Mouse (Mus musculus) megakaryocyte, adult 5-6 weeks (primary cell): Measurements from ENCODE around the gene Aicda. TPM values are rescaled to one million over a fixed set of nuclear protein-coding genes. Genes with fewer than 3 reads are reported as not detected.

Source experiments
- ATAC-seq: 2 replicates; pipeline ENCODE4 v1.8.0; 2016; ENCODE audit warnings: mild to moderate bottlenecking, inconsistent platforms; ENCODE audit not compliant: poor library complexity, severe bottlenecking
- total RNA-seq, 2 experiments: library from RNA; stranded (forward) in 1 of 2; stranded (reverse) in 1 of 2; fragments of 153-499, 151-499 nt in 1 of 2; fragments of 221-1000, 200-1000 nt in 1 of 2; gene quantifications; 2 replicates each; pipeline versions ENCODE4 v1.2.3 to v1.2.4; 2015 to 2017

Gene Aicda
- total RNA-seq, 2 experiments from 2014 or later: not detected

DNA sequence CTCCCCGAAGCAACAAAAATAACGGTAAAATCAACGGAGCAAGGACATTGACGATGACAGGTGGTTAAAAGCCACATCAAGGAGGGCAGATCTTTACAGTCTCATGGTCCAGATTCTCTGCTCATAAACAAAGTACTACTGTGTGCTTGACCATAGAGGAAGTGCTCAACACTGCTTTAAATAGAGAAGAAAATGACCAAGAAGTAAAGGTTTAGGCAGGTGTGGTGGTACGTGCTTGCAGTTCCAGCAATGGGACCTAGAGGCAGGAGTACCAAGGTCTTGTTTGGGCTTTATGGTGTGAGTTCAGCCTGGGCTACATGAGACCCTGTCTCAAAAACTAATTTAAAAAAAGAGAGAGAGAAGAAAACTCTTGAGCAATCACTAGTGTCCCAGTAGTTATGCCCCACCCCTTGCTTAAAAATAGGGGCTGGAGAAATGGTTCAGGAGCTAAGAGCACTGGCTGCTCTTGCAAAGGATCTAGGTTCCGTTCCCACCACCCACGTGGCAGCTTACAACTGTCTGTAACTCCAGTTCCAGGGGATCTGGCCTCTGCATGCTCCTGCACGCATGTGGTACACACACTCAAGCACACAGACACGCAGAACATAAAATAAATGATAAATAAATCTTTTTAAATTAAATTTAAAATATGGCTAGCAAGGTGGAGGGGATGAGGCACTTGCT lies 45.6 kb downstream of the Aicda start:
- no peak for ATAC-seq

DNA sequence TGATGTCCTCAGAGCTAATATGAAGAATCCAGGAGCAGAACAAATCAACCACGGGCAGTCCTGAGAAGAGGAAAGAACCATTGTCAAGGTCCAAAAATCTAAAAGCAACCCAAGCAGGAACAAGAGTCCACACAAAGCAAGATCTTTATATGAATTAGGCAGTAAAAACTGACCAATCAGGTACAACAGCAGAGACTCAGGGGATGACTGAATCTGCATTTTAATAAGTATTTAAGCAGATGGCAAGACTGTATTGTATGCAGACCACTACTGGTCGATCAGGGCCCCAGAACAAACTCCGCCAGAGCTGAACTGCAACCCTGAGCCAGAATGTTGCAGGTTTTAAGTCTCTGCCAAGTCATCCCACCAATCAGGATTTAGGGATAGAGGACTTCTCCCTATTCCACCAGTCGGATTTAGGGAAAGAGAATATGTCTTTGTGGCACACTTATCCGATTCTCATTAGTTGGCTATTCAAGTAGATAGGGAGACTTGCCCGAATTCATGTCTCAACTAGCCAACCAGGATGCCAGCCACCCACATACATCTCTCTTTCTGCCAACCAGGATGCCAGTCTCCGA lies 46.6 kb downstream of the Aicda start:
- ATAC-seq: no peak

DNA sequence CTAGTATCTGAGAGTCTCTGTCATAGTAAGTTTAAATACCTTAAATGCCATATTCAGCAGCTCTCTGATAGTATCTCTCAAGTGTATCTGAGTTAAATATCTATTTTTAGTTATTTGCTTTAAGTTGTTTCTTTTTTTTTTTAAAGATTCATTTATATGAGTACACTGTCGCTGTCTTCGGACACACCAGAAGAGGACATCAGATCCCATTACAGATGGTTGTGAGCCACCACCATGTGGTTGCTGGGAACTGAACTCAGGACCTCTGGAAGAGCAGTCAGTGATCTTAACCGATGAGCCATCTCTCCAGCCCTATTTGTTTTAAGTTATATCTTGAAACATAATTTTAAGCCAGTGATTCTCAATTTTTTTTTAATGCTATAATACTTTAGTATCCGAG lies 47.4 kb downstream of the Aicda start:
- no peak for ATAC-seq

DNA sequence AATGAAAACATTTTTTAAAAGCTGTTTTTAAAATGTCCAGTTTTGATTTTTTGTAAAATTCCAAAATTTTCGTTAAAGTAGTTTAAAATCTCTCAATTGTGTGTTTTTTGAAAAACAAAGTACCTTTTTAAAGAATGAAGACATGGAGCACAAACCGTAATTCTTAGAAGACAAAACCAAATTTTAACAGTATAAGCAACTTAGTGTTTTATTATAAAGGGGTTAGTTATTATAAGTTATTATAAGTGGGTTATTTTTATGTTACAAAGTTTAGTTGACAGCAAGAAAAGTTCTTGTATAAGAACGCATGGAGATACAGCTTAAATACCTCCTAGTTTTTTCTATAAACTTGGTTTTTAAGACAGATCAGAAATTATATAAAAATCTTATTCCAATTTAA lies 48.0 kb downstream of the Aicda start:
- ATAC-seq: no peak

DNA sequence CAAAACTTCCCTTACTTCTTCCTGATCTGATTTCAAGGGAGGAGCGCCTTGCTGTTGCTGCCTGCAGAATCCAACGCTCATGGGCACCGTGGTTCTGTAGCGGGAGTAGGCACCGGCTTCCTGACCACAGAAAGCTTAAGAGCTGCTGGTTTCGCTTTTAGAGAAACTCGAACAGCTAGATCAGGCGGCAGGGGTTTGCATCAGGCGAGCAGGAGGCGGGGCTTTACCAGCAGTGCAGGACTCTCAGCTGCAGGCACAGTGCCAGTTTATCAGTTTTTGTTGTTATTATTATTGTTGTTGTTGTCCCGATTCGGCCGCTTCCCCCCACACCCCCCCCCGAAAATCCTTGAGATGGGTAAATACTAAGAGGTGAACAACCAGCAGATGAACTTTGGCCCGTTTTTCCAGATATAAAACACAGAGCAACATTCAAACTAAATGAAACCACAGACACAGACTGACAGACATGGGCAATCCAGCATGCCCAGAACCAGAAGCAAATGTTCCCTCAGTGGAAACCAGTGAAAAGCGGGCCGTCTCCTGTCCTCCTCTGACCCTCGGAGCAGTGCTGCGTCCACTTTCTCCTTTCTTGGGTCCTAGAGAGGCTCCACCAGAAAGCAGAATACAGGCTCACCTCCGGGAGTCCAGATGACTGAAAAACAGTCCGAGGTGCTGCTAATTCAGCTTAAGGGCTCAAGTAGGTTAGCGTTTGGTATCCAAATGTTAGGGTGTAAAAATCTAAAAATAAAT lies 48.8 kb downstream of the Aicda start, which contains the start of gene Apobec1:
Gene Apobec1 (minus strand): TSS at position 203 of the 750 bp plus-strand sequence.
- ATAC-seq: peak; percentile 84

DNA sequence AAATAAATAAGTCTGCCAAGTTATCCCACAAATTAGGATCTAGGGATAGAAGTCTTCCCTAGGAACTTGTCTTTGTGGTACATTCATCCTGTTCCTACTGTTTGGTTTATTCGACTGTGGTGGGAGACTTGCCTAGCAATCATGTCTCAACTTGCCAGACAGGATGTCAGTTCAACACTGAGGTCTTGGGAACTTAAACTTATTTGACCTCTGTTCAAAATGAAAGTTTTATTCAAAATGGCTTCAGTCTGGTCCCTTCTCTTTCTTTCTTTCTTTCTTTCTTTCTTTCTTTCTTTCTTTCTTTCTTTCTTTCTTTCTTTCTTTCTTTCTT lies 49.4 kb downstream of the Aicda start:
- ATAC-seq: no peak

DNA sequence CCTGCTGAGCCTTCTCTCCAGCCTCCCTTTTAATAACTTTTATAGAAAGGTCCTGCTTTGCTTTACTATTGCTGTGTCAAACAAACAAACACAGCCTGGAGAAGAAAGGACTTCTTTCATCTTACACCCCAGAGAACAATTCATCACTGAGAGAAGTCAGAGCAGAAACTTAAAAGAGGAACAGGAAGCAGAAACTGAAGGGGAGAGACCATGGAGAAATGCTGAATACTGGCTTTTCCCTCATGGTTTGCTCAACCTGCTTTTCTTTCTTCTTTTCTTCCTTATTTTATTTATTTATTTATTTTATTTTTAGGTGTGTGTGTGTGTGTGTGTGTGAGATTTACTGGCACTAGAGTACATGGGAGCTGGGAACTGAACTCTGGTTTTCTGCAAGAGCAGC lies 50.7 kb downstream of the Aicda start:
- peak; percentile 47 for ATAC-seq

DNA sequence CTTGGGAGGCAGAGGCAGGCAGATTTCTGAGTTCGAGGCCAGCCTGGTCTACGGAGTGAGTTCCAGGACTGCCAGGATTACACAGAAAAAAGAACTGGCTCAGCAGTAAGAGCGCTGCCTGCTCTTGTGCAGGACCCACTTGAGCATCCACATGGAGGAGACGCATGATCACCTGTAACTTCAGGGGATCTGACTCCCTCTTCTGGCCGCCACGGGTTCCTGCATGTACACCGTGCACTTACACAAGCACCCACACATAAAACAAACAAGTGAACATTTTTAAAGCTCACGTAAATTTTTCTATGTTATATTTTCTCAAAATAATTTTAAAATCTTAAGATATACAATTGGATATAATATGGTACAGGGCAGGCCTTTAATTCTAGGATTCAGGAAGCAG lies 51.9 kb downstream of the Aicda start:
- peak; percentile 58 for ATAC-seq

DNA sequence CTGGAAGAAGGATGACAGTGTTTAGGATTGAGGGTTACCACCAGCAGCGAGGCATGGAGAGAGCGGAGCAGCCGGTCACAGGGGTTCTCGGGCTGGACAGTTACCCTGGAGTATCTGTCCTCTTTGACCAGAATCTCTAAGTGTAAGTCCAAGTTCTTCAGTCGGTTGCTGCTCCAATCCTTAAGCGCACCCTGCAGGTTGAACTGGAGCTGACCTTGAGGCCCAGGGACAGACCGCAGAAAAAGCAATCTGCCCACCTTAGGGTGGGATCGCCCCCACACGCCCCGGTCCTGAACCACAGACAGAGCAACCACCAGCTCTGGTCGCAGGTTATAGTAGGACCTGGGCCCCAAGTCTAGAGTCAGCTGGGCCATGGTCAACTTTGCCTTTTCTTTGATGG lies 53.1 kb downstream of the Aicda start:
- ATAC-seq: no peak

DNA sequence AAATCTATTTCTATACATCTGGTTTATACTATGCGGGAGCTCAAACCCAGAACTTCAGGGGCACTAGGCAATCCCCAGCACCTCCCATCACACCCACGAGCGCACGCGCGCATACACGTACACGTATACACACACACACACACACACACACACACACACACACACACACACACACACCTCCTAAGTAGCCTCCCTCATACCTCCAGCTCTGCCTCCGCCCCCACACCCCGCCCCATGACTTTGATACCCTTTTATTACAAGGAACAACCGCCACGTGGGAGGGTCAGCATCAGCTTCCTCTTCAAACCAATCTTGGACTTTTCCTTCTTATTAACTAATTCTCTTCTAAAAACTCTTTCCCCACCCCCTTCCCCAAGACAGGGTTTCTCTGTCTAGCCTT lies 54.1 kb downstream of the Aicda start:
- no peak for ATAC-seq

DNA sequence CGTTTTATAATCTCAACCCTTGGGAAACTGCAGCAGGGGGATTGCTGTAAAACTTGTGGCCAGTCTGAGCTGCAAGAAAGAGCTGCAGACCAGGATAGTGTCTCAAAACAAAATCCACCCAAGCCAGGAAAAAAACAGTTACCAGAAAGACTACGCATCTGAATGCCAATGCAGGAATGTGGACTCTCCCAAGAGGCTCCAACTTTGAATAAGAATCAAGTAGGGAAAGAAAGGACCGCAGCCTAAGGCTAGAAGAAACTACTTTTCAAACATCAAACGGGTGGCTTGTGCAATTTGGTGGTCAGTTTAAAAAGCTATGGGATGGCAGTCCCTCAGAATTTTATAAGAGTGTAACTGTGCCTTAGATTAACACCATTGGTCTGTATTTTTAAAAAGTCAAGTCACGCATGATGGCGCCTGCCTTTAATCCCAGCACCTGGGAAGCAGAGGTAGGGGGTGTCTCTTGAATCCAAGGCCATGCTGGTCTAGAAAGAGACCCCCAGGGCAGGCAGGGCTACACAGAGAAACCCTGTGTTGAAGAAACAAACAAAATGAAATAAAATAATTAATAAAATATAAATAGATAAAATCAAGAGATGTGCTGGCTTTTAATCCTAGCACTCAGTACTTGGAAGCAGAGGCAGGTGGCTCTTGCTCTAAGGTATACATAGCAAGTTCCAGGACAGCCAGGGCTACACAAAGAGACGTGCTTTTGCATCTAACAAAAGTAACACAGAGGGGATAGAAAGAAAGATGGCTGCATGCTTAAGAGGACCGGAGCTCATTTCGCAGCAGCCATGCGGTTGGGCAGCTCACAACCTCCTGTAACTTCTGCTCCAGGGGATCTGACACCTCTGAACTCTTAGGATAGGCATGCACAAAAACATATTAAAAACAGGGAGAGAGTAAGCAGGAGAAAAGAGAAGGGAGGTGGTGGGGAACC lies 55.1 kb downstream of the Aicda start:
- no peak for ATAC-seq

DNA sequence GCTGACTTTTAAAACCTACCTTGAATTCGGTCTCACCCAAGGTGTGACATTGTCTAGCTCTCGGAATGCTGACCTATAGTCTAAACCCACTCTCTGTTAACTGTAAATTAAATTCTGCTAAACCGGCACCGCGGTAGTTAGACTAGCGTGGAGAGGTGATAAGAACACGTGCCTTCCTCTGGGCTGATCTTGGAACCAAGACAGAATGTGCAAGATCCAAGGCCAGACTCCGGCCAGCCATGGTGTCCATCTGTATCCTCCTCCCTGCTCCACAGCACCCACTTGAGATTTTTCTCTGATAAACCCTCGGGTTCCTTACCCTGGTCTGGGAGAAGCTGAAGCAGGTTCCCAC lies 55.8 kb downstream of the Aicda start:
- ATAC-seq: no peak

DNA sequence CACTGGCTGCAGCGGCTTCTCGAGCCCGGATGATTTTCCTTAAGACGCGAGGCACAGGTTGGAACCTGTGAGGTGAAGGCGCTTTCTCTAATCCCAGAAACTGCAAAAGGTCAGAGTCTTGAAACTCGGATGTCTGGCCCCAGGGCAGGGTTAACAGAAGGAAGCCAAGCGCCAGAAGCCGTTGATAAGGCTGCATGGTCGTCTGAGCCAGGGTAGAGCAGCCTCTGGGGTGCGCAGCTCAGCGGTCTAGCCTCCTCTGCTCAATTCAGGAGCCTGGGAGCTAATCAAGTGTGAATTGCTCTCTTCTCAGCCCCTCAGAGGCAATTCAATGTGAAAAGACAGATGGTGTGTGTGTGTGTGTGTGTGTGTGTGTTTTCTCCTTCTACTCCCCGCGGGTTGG lies 56.2 kb downstream of the Aicda start, which contains the start of gene Gdf3:
Gene Gdf3 (minus strand): TSS at position 317 of the 400 bp plus-strand sequence.
- ATAC-seq: 0 out of 2 replicates have a peak, but pooled peaks have one; percentile 14

DNA sequence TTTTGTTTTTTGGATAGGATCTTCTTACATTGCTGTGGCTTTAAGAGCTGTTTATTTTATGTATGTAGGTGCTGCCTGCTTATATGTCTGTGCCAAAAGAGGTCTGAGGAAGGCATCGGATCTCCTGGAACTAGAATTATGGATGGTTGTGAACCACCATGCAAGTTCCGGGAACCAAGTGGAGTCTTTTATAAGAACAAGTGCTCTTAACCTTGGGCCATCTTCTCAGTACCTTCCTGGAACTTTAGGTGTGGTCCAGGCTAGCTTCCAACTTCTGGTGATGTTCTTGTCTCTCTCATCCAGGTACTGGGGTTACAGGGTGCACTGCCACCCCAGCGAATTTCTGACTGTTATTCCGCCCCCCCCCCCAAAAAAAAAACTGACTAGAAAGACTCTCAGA lies 58.8 kb downstream of the Aicda start:
- ATAC-seq: no peak

Other genes starting within 250 kb of the Aicda start
- gene M6pr, start 245.1 kb upstream of the Aicda start, total RNA-seq (2015): 158 and 160 TPM in 2 replicates
- 329 and 358 TPM in 2 replicates for gene M6pr, start 245.1 kb upstream of the Aicda start, total RNA-seq (2017)
- gene Phc1, start 213.2 kb upstream of the Aicda start, total RNA-seq (2015): 5.0 and 13.3 TPM in 2 replicates
- 3.3 and 3.6 TPM in 2 replicates for gene Phc1, start 213.2 kb upstream of the Aicda start, total RNA-seq (2017)
- gene Rimklb, start 55.0 kb upstream of the Aicda start, total RNA-seq (2015): not detected in 2 replicates
- gene Rimklb, start 55.0 kb upstream of the Aicda start, total RNA-seq (2017): not detected in 2 replicates
- not detected in 2 replicates for gene Mfap5, start 48.0 kb upstream of the Aicda start, total RNA-seq (2015)
- not detected in 2 replicates for gene Mfap5, start 48.0 kb upstream of the Aicda start, total RNA-seq (2017)
- gene Apobec1, start 48.6 kb downstream of the Aicda start, total RNA-seq (2015): 112 and 151 TPM in 2 replicates
- gene Apobec1, start 48.6 kb downstream of the Aicda start, total RNA-seq (2017): 78.0 and 87.4 TPM in 2 replicates
- 0.62 and 1.7 TPM in 2 replicates for gene Gdf3, start 56.3 kb downstream of the Aicda start, total RNA-seq (2015)
- 0.40 TPM in 1 of 2 replicates, not detected in the other for gene Gdf3, start 56.3 kb downstream of the Aicda start, total RNA-seq (2017)
- not detected in 2 replicates for gene Dppa3, start 72.6 kb downstream of the Aicda start, total RNA-seq (2015)
- not detected in 2 replicates for gene Dppa3, start 72.6 kb downstream of the Aicda start, total RNA-seq (2017)
- not detected in 2 replicates for gene Nanog, start 153.7 kb downstream of the Aicda start, total RNA-seq (2015)
- gene Nanog, start 153.7 kb downstream of the Aicda start, total RNA-seq (2017): not detected in 2 replicates
- gene Slc2a3, start 247.8 kb downstream of the Aicda start, total RNA-seq (2015): 44.5 and 48.4 TPM in 2 replicates
- gene Slc2a3, start 247.8 kb downstream of the Aicda start, total RNA-seq (2017): 51.4 and 63.5 TPM in 2 replicates